Mouse (Mus musculus) erythroblast, adult 5-6 weeks (primary cell): ENCODE data around the gene Cyp4a30b. TPM values are rescaled to one million over a fixed set of nuclear protein-coding genes. Genes with fewer than 3 reads are reported as not detected.
"Not testable (repeated sequence)": the region's sequence is repeated elsewhere in the genome, so short reads cannot be mapped to it uniquely, and the experiment has no call there.

ENCODE experiments used
- ATAC-seq: replicated peaks from 2 replicates; pipeline ENCODE4 v1.8.0; 2016; ENCODE audit warnings: moderate number of reproducible peaks, mild to moderate bottlenecking, moderate TSS enrichment, inconsistent platforms; ENCODE audit not compliant: poor library complexity, low FRiP score, severe bottlenecking
- total RNA-seq, 2 experiments: library from RNA; stranded (forward) in 1 of 2; stranded (reverse) in 1 of 2; fragments of 150-400 nt in 1 of 2; fragments of 200-764, 138-1000 nt in 1 of 2; gene quantifications; 2 replicates each; pipeline versions ENCODE4 v1.2.3 to v1.2.4; 2015 to 2017; ENCODE audit warnings: low replicate concordance in 2 of 2

The Cyp4a30b gene
- total RNA-seq (2015; ENCODE audit: low replicate concordance) (not detected in 2 replicates), total RNA-seq (2017; ENCODE audit: low replicate concordance) (not detected in 2 replicates)

DNA sequence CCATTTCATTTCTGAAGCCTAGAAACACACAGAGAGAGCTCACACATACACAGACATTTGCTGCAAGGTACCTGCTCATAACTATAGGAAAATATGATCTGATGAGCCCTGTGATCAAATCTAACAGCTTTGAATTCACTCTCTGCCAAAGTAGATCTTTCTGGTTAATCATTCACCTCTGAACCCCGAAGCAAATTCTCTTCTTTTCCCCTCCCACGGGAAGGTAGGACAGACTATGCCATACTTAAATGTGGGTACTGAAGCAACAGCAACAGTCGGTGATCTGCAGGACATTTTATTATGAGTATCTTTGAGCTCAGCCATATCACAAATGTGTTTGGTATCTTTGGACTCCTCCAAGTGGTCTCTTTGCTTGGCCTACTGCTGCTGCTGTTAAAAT is at the start of gene Cyp4a30b:
Cyp4a30b (plus strand) TSS at position 301 of the 400 bp plus-strand sequence.
- no peak for ATAC-seq

GRCm38 (mm10) chr4:115411324-115411723 is 41.1 kb upstream of the Cyp4a30b start, which contains the start of gene Cyp4a12b:
Cyp4a12b (plus strand) TSS chr4:115411624.
- ATAC-seq = not testable (repeated sequence)

DNA sequence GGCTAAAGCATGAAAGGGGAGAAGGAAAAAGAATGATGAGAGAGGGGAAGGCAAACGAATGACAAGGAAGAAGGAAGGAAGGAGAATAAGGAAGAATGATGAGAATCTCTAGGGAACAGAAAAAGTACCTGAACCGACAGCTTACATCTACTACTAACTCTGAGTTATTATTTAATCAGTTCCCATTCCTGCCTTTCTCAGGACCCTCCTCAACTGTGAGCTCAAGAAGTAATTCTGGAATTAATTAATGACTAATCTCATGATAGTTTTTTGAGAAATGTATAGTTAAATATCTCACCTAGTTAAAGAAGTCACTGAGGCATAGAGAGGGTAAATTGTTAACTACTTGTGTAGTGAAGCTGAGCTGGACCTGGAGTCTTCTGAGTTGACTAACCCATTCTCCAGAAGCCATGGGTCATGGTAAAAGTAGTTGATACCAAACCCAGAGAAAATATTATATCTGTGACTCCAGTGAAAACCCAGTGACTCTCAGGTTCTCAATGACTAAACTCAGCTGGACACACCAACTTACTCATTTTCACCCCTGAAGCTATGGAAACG is 1.7 kb upstream of the Cyp4a30b start:
- ATAC-seq = no peak

- ATAC-seq = not testable (repeated sequence)
Measured at GRCm38 (mm10) chr4:115473585-115473984, 21.2 kb downstream of the Cyp4a30b start.

DNA sequence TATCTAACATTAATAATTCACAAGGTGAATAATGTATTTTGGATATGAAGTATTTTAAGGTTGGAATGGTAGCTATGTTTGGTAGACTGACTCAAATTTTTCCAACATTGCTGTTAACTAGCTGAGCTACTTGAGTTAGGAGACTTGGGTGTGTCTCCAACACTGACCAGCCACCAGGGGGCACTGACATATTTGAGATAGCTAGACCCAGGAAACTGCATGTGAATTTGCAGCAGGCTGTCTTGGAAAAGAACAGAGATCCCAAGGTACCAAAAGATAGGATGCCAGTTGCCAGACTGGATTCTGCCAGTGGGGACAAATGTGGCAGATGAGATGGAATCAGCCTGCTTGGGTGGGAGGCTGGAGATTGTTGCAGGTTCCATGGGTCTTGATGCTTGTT is 23.6 kb downstream of the Cyp4a30b start:
- ATAC-seq = peak; percentile 65; the same call in 1 of the 2 replicates

DNA sequence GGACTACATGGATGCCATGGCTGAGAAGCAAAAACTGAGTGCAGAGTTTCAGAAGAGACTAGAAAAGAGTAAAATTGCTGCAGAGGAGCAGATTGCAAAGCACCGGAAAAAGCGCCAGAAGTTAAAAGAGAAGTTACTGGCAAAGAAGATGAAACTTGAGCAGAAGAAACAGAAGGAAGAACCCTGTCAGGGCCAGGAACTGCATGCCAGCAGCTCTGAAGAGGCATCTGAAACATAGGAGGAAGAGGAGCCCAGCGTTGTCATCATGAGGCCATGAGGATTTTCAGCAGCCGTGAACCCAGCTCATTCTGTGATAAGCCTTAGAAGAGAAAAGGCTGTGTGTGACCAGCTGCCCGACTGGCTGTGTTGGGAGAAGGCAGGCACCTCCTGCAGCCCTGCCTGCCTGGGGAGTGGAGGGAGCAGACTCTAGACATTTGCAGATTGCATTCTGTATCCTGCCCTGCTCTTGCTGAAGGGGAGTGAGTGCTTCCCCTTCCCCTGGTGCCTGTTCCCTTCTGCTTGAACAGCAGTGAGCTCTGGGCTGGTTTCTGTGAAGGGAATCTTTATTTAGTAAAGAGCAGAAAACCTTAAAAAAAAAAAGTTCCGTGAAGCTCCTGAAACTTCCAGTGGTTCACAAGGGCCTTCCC is 28.7 kb downstream of the Cyp4a30b start:
- ATAC-seq = no peak

GRCm38 (mm10) chr4:115496001-115496400 is 43.6 kb downstream of the Cyp4a30b start, which contains the start of gene Cyp4a14:
Cyp4a14 (minus strand) TSS chr4:115496142.
- no peak for ATAC-seq

- ATAC-seq = no peak
Measured at GRCm38 (mm10) chr4:115497466-115497865, 45.1 kb downstream of the Cyp4a30b start.

DNA sequence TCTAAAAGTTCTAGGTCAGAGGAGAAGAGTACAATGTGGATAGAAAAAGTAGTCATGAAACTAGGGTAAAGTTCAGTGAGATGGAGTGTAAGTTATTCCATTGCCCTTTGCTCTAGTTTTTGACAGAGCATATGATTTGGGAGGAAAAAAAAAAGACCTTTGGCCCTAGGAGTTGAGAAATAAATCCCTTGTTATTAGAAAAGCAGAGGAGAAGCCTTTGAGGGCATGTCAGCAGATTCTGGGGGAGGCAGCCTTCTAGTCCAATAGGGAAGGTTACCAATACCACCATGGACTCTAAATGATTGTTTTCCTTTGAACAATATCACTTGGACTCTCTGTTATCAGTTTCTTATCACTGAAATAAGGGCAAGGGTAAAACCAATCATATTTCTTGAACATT is 61.6 kb downstream of the Cyp4a30b start:
- ATAC-seq = not testable (repeated sequence)

DNA sequence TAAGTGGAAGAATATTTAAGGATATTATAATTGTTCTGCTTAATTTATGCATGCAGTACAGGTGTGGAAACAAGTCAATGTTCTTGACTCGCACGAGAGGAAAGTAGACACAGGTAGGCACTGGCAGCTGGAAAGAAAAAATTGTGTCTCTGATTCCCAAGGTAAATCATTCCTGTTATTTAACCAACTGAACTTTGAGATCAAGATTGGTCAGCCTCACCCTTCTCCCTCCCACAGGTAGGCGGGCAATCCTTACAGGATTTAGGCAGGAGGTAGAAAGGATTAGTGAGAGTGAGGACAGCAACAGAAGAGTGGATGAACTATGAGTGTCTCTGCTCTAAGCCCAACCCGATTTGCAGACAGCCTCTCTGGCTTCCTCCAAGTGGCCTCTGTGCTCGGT is 65.6 kb downstream of the Cyp4a30b start, which contains the start of gene Cyp4a10:
Cyp4a10 (plus strand) TSS at position 265 of the 400 bp plus-strand sequence.
- ATAC-seq = not testable (repeated sequence)

- ATAC-seq = no peak
Measured at GRCm38 (mm10) chr4:115519444-115519843, 67.0 kb downstream of the Cyp4a30b start.

Other genes with a start within 250 kb of the Cyp4a30b start
- not detected in 2 replicates for gene Cyp4a29, start 210.5 kb upstream of the Cyp4a30b start, total RNA-seq (2015; ENCODE audit: low replicate concordance)
- not detected in 2 replicates for gene Cyp4a29, start 210.5 kb upstream of the Cyp4a30b start, total RNA-seq (2017; ENCODE audit: low replicate concordance)
- gene Cyp4a12a, start 153.6 kb upstream of the Cyp4a30b start, total RNA-seq (2015; ENCODE audit: low replicate concordance) = not detected in 2 replicates
- gene Cyp4a12a, start 153.6 kb upstream of the Cyp4a30b start, total RNA-seq (2017; ENCODE audit: low replicate concordance) = not detected in 2 replicates
- gene Cyp4a12b, start 41.0 kb upstream of the Cyp4a30b start, total RNA-seq (2015; ENCODE audit: low replicate concordance) = not detected in 2 replicates
- gene Cyp4a12b, start 41.0 kb upstream of the Cyp4a30b start, total RNA-seq (2017; ENCODE audit: low replicate concordance) = not detected in 2 replicates
- not detected in 2 replicates for gene Cyp4a14, start 43.5 kb downstream of the Cyp4a30b start, total RNA-seq (2015; ENCODE audit: low replicate concordance)
- not detected in 2 replicates for gene Cyp4a14, start 43.5 kb downstream of the Cyp4a30b start, total RNA-seq (2017; ENCODE audit: low replicate concordance)
- gene Cyp4a10, start 65.7 kb downstream of the Cyp4a30b start, total RNA-seq (2015; ENCODE audit: low replicate concordance) = not detected in 2 replicates
- not detected in 2 replicates for gene Cyp4a10, start 65.7 kb downstream of the Cyp4a30b start, total RNA-seq (2017; ENCODE audit: low replicate concordance)
- not detected in 2 replicates for gene Cyp4a31, start 111.0 kb downstream of the Cyp4a30b start, total RNA-seq (2015; ENCODE audit: low replicate concordance)
- gene Cyp4a31, start 111.0 kb downstream of the Cyp4a30b start, total RNA-seq (2017; ENCODE audit: low replicate concordance) = not detected in 2 replicates
- gene Cyp4a32, start 148.4 kb downstream of the Cyp4a30b start, total RNA-seq (2015; ENCODE audit: low replicate concordance) = not detected in 2 replicates
- not detected in 2 replicates for gene Cyp4a32, start 148.4 kb downstream of the Cyp4a30b start, total RNA-seq (2017; ENCODE audit: low replicate concordance)
- not detected in 2 replicates for gene Cyp4b1, start 195.1 kb downstream of the Cyp4a30b start, total RNA-seq (2015; ENCODE audit: low replicate concordance)
- not detected in 2 replicates for gene Cyp4b1, start 195.1 kb downstream of the Cyp4a30b start, total RNA-seq (2017; ENCODE audit: low replicate concordance)